Mouse (Mus musculus) 3T3-L1 (cell line): ENCODE measurements at regions not wholly inside any gene's neighbourhood (a gene's known extent, or its start where the extent isn't known, plus 50 kb on each side); places are given as distances from the start of the nearest gene placed in this dataset.

ENCODE experiments used
- DNase-seq: peaks from one replicate; pipeline ENCODE4 v3.0.0-alpha.2; 2015; ENCODE audit warnings: low read depth, low spot score

GRCm38 (mm10) chr13:11490766-11491165 lies 616.0 kb downstream of the Ryr2 start:
- DNase-seq = no peak

GRCm38 (mm10) chr13:11483142-11483541 lies 623.6 kb downstream of the Ryr2 start:
- no peak for DNase-seq

DNA sequence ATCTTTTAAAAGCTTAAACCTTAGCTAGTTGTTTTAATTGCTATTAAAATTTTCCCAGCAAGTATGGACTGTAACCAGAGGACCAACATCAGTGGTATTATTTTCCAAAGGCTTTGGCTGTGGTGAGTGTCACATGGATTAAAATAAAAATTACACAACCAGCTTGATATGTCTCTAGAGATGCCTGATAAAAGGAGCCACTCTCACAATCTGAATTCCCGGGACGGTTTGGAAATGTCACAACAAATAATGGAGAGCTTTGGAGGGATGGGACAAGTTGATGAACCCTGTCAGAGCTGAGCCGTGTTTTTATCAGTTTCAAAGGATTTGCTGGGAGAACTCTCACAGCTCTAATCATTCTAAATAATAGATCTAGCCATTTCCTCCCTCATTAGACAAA lies 624.0 kb downstream of the Ryr2 start:
- DNase-seq = no peak

DNA sequence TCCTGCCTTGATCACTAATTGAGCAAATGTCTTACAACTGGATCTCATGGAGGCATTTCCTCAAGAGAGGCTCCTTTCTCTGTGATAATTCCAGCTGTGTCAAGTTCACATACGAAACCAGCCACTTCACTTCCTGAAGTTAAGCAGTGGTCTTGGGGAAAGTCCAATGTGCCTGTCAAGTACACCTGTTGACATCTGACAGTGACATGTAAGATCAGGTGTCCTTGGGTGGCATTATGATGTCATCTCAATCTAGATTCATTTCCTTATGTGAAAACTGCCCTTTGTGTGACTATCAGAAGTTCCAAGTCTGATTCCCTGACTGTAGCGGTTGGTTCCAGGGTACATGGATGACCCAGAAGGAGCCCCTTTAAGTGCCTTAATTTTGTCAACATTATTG lies 646.5 kb downstream of the Ryr2 start:
- no peak for DNase-seq

GRCm38 (mm10) chr13:11455113-11455512 lies 651.6 kb downstream of the Ryr2 start:
- DNase-seq = no peak

GRCm38 (mm10) chr13:11452448-11452847 lies 654.3 kb downstream of the Ryr2 start:
- DNase-seq = no peak

GRCm38 (mm10) chr13:11432465-11433339 lies 674.0 kb downstream of the Ryr2 start:
- DNase-seq = peak; percentile 7

- no peak for DNase-seq
Observed at GRCm38 (mm10) chr13:11426820-11427219, 679.9 kb downstream of the Ryr2 start.

GRCm38 (mm10) chr13:11392027-11392426 lies 714.7 kb downstream of the Ryr2 start:
- no peak for DNase-seq

DNA sequence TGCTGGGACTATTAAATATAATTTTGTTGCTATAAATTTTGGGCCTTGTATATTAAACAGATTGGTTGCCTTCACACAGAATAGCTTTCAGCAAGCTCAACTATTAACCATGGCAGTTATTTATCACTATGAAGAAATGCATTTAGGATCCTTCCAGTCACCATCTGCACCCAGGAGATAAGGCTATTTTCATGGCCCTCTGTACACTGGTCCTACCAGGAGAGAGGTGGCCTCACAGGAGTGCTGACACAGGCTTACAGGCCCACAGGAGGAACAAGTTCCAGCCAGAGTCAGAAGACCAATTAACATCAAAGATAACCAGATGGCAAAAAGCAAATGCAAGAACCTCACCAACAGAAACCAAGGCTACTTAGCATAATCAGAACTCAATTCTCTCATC lies 731.3 kb downstream of the Ryr2 start:
- no peak for DNase-seq

DNA sequence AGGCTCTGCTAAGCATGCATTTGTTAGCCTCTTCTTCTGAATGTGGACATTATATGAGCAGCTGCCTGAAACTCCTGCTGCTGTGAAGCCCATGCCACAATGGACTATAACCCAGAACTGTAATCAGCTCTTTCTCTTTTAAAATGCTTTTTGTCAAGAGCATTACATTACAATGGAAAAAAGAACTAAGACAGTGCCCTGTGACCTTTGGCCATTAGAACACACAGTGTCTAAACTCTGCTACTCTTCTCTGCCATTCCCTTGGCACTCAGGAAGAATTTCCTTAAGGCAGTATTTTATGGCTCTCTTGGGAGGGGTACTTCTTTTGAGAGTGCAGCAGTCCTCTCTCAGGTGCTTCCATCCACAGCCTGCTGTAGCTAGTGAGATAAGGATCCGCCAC lies 737.3 kb downstream of the Ryr2 start:
- no peak for DNase-seq

DNA sequence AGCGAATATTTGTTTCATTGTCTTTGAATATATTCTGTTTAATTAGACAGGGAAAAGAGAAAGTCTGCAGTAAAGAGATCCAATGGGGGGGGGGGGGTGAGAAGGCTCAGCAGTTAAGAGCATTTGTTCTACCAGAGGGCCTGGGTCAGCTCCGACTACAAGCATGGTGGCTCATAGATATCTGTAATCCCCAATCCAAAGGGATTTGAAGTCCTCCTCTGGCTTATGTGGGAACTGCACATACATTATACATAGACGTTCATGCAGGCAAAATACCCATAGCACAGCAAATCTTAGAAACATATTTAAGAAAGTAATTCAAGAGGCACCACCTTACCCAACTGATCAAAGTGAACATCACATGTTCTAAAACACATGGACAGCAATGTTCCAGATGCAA lies 743.9 kb downstream of the Ryr2 start:
- DNase-seq = no peak

DNA sequence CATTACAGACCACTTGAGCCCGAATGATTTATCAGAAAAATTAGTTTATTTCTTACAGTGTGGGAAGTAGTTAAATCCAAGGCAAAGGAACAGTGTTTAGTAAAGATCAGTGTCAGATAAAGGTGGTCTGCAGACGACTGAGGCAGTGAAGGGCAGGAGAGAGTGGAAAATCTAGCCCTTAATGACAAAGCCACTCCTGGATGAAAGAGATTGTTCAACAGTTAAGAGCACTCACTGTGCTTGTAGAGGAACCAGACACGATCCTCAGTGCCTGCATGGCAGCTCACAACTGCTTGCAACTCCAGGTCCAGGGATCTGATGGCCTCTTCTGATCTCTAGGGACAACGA lies 758.3 kb downstream of the Ryr2 start:
- DNase-seq = no peak

GRCm38 (mm10) chr13:11347787-11348501 lies 758.8 kb downstream of the Ryr2 start:
- DNase-seq = no peak

DNA sequence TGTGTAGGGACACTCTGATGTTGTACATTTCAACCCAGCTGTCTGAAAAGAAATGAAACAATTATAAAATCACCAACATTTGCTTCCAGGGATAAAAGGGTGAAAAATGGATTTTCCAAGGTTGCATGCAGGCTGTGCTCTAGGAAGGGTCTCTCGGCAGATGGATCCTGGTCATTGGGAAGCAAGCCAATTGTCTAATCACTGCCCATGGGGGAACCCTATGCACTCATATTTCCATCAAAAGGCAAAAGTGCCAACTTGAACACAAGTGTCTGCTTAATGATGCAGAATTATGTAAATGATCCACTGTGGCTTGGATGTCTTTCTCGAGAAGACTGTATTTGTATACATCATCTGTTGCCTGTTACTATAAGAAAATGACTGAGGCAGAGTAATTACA lies 762.2 kb downstream of the Ryr2 start:
- DNase-seq = no peak

GRCm38 (mm10) chr13:11338297-11338616 lies 768.5 kb downstream of the Ryr2 start:
- DNase-seq = no peak

GRCm38 (mm10) chr13:11337610-11338296 lies 769.0 kb downstream of the Ryr2 start:
- no peak for DNase-seq

GRCm38 (mm10) chr13:11336958-11337357 lies 769.8 kb downstream of the Ryr2 start:
- no peak for DNase-seq

DNA sequence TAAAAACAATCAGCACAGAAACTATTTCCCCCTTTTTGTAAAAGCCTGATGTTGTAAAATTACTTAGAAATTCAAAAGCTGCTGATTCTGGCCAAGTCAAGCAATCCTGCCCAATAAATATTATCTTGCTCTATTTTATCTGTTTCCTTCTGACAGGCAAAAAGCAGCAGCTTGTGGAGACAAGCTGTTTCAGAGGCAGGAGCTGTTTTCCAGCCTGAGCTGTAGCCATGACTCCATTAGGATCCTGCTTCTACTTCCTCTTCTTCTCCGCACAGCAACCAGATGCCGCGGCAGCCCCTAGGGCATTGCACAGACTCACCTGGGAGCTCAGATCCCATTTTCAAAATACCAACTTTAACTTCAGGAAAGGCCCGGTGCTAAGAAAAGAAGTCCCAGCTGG lies 774.8 kb downstream of the Ryr2 start:
- DNase-seq = no peak

GRCm38 (mm10) chr13:11308716-11309115 lies 798.0 kb downstream of the Ryr2 start:
- DNase-seq = no peak

GRCm38 (mm10) chr13:11295493-11295892 lies 811.3 kb downstream of the Ryr2 start:
- no peak for DNase-seq

GRCm38 (mm10) chr13:11294689-11295088 lies 812.1 kb downstream of the Ryr2 start:
- no peak for DNase-seq

GRCm38 (mm10) chr13:11293750-11294149 lies 813.0 kb downstream of the Ryr2 start:
- no peak for DNase-seq
